Mouse (Mus musculus) stomach, postnatal 0 days (tissue): ENCODE measurements around the gene Ltb.

Experiments used
- CTCF ChIP-seq: IDR thresholded peaks from 2 replicates; pipeline ENCODE4 v1.5.1; 2016; ENCODE audit warnings: antibody characterized with exemption, low read depth, mild to moderate bottlenecking, moderate library complexity
- EP300 ChIP-seq: optimal IDR thresholded peaks from 2 replicates; pipeline ENCODE3; 2016; ENCODE audit warnings: antibody characterized with exemption

DNA sequence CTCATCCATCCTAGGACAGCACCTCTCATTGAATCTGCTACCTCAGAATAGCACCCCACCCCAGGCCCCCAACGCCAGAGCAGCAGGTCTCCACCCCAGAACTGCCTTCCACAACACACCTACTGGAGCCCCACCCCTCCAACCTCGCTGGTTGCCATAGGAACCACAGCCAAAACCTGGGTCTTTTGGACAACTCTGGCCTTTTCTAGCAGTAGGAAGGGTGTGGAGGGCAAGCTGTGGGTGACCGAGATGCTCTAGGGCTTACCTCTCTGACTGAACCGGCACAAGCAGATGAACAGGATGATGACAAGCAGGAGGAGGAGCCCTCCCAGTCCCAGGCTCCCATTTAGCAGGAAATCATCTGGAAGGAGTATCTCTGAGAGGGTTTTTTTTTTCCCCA, 7.6 kb upstream of the Ltb start:
- no peak for TF ChIP-seq EP300
- TF ChIP-seq CTCF: no peak
